Mouse (Mus musculus): Measurements from ENCODE around the gene Il9r.

GRCm38 (mm10) chr11:32142771-32143170 lies 57.3 kb downstream of the Il9r start:
- TF ChIP-seq PAX5 (IDR thresholded peaks at IDR 0.05; ENCODE audit: low read length) (no peak), MAFK (IDR thresholded peaks at IDR 0.05; ENCODE audit: insufficient replicate concordance, low read length) (no peak), MYC (IDR thresholded peaks at IDR 0.05; ENCODE audit: low read depth, low read length) (no peak), CTCF (conservative IDR thresholded peaks at IDR 0.05 in 1 of 2, IDR thresholded peaks at IDR 0.05 in 1 of 2; ENCODE audit: low read depth in 2 of 2, low read length in 2 of 2) (no peak), MAZ (IDR thresholded peaks at IDR 0.05; ENCODE audit: low read depth, low read length) (no peak), ZC3H11A (IDR thresholded peaks at IDR 0.05; ENCODE audit: low read depth, low read length) (no peak), HCFC1 (IDR thresholded peaks at IDR 0.05; ENCODE audit: low read depth, low read length) (no peak)
